Mouse (Mus musculus) midbrain, embryonic 16.5 days (tissue): ENCODE data around the gene Sun2. TPM values are rescaled to one million over a fixed set of nuclear protein-coding genes. Genes with fewer than 3 reads are reported as not detected.

ENCODE experiments used
- ATAC-seq: fragments of 200-750 bp; cut with Nextera tagmentation; 2 replicates; pipeline ENCODE4 v1.8.0; 2017; ENCODE audit warnings: moderate TSS enrichment
- H3K27ac ChIP-seq: fragments of 300-500 bp; sonication (generic); 2 replicates; pipeline ENCODE4 v1.5.1; 2014; ENCODE audit warnings: mild to moderate bottlenecking, low read length, mixed read lengths
- H3K27me3 ChIP-seq: fragments of 300-500 bp; sonication (generic); 2 replicates; pipeline ENCODE4 v1.6.1; 2014; ENCODE audit warnings: low read depth, low read length, mixed read lengths; ENCODE audit not compliant: control insufficient read depth, insufficient read depth
- H3K36me3 ChIP-seq: fragments of 300-500 bp; sonication (generic); 2 replicates; pipeline ENCODE4 v1.6.1; 2014; ENCODE audit warnings: mild to moderate bottlenecking, low read length, moderate library complexity, mixed read lengths; ENCODE audit not compliant: control insufficient read depth, insufficient read depth
- H3K4me1 ChIP-seq: fragments of 300-500 bp; sonication (generic); 2 replicates; pipeline ENCODE4 v1.6.1; 2014; ENCODE audit warnings: mild to moderate bottlenecking, low read length, mixed read lengths; ENCODE audit not compliant: control insufficient read depth, insufficient read depth
- H3K4me2 ChIP-seq: fragments of 300-500 bp; sonication (generic); 2 replicates; pipeline ENCODE4 v1.6.1; 2014; ENCODE audit warnings: mild to moderate bottlenecking, low read length, mixed read lengths
- H3K4me3 ChIP-seq: fragments of 300-500 bp; sonication (generic); 2 replicates; pipeline ENCODE4 v1.5.1; 2014; ENCODE audit warnings: low read depth, mild to moderate bottlenecking, low read length, moderate library complexity, mixed read lengths
- H3K9ac ChIP-seq: fragments of 300-500 bp; sonication (generic); 2 replicates; pipeline ENCODE4 v1.6.1; 2014; ENCODE audit warnings: low read depth, low read length, mixed read lengths
- H3K9me3 ChIP-seq: fragments of 300-500 bp; sonication (generic); replicated peaks from 2 replicates; pipeline ENCODE4 v1.6.1; 2014; ENCODE audit warnings: mild to moderate bottlenecking, low read length, mixed read lengths; ENCODE audit not compliant: control insufficient read depth, poor library complexity, severe bottlenecking
- WGBS: fragments of 180-500 bp; shearing (Covaris S2); extraction: QIAGEN DNeasy Blood & Tissue Kit; methylation state at CpG from one replicate; pipeline ENCODE4 v1.1.7; 2014; 5-methylcytosine and 5-hydroxymethylcytosine counted together
- polyA plus RNA-seq: library from polyadenylated mRNA; unstranded; fragments of >200 nt; fragmentation: Nextera tagmentation; extraction: Ambion mirVana; gene quantifications from 2 replicates; pipeline ENCODE4 v1.2.1, GENCODE M21; 2015

The Sun2 gene
- polyA plus RNA-seq, 1 experiment from 2014 or later, result 5.7 TPM

GRCm38 (mm10) chr15:79689662-79690425 lies 52.5 kb downstream of the Sun2 start:
- Histone ChIP-seq H3K36me3 (no peaks in the 10 kb centered on the region), H3K27me3 (no peaks in the 10 kb centered on the region), H3K4me3 (peak overlapping the region; percentile 90), H3K4me1 (peaks cover 46% of the 10 kb centered on the region), H3K4me2 (peak overlapping the region; percentile 54), H3K9me3 (no peaks in the 10 kb centered on the region), H3K9ac (no peak overlapping the region), H3K27ac (no peak overlapping the region)
- 15% methylated on average over 24 of the region's 24 CpGs for WGBS
- ATAC-seq, result no peak

GRCm38 (mm10) chr15:79688268-79688956 lies 53.9 kb downstream of the Sun2 start:
- no peaks in the 10 kb centered on the region for H3K36me3 ChIP-seq
- H3K4me1 ChIP-seq, result peaks cover 59% of the 10 kb centered on the region
- WGBS, result 2% methylated on average over 8 of the region's 8 CpGs
- peak overlapping the region; percentile 71 for H3K4me2 ChIP-seq
- H3K27me3 ChIP-seq, result no peaks in the 10 kb centered on the region
- H3K27ac ChIP-seq, result peak overlapping the region; percentile 95
- H3K9ac ChIP-seq, result peak overlapping the region; percentile 83
- no peak for ATAC-seq
- H3K4me3 ChIP-seq, result peak overlapping the region; percentile 74
- no peaks in the 10 kb centered on the region for H3K9me3 ChIP-seq

- H3K4me3 ChIP-seq, result peak within 1 kb of the TSS; percentile 74
- H3K36me3 ChIP-seq, result no peaks in the 10 kb centered on the region
- peak within 1 kb of the TSS; percentile 83 for H3K9ac ChIP-seq
- peak within 1 kb of the TSS; percentile 71 for H3K4me2 ChIP-seq
- WGBS, result under 1% methylated on average over 71 of the region's 72 CpGs
- H3K9me3 ChIP-seq, result no peaks in the 10 kb centered on the region
- ATAC-seq, result peak; percentile 55
- peaks cover 59% of the 10 kb centered on the region for H3K4me1 ChIP-seq
- H3K27me3 ChIP-seq, result no peaks in the 10 kb centered on the region
- peak within 1 kb of the TSS; percentile 95 for H3K27ac ChIP-seq
Observed at GRCm38 (mm10) chr15:79687646-79688267, 54.6 kb downstream of the Sun2 start, which contains the start of gene Josd1. TSS of gene Josd1 (minus strand) at chr15:79687919.

- ATAC-seq, result no peak
- Histone ChIP-seq H3K4me3 (peak overlapping the region; percentile 74), H3K9me3 (no peaks in the 10 kb centered on the region), H3K27ac (peak overlapping the region; percentile 95), H3K36me3 (no peaks in the 10 kb centered on the region), H3K27me3 (no peaks in the 10 kb centered on the region), H3K4me1 (peaks cover 58% of the 10 kb centered on the region), H3K9ac (peak overlapping the region; percentile 83), H3K4me2 (peak overlapping the region; percentile 71)
- WGBS, result under 1% methylated on average over 21 of the region's 33 CpGs
Observed at GRCm38 (mm10) chr15:79687175-79687574, 55.2 kb downstream of the Sun2 start.

GRCm38 (mm10) chr15:79686046-79686869 lies 56.1 kb downstream of the Sun2 start:
- WGBS, result 17% methylated on average over 14 of the region's 15 CpGs

GRCm38 (mm10) chr15:79685141-79685641 lies 57.1 kb downstream of the Sun2 start:
- Histone ChIP-seq H3K9me3 (no peaks in the 10 kb centered on the region), H3K4me1 (peaks cover 56% of the 10 kb centered on the region), H3K9ac (peak overlapping the region; percentile 83), H3K27me3 (no peaks in the 10 kb centered on the region), H3K36me3 (no peaks in the 10 kb centered on the region), H3K27ac (no peak overlapping the region), H3K4me3 (peak overlapping the region; percentile 74), H3K4me2 (peak overlapping the region; percentile 71)
- 54% methylated on average over 6 of the region's 6 CpGs for WGBS
- no peak for ATAC-seq

More at GRCm38 (mm10) chr15:79686046-79686869, 56.1 kb downstream of the Sun2 start:
- H3K9ac ChIP-seq, result peak overlapping the region; percentile 83
- H3K4me2 ChIP-seq, result peak overlapping the region; percentile 71
- H3K27ac ChIP-seq, result no peak overlapping the region
- H3K4me1 ChIP-seq, result peaks cover 53% of the 10 kb centered on the region
- peak overlapping the region; percentile 74 for H3K4me3 ChIP-seq
- H3K9me3 ChIP-seq, result no peaks in the 10 kb centered on the region
- no peaks in the 10 kb centered on the region for H3K27me3 ChIP-seq
- no peaks in the 10 kb centered on the region for H3K36me3 ChIP-seq
- ATAC-seq, result no peak

- no peaks in the 10 kb centered on the region for H3K36me3 ChIP-seq
- H3K4me2 ChIP-seq, result peak overlapping the region; percentile 71
- no peak overlapping the region for H3K9ac ChIP-seq
- H3K4me3 ChIP-seq, result peak overlapping the region; percentile 74; the same call in 1 of the 2 replicates
- WGBS, result 77% methylated on average over 6 of the region's 6 CpGs
- no peak for ATAC-seq
- no peaks in the 10 kb centered on the region for H3K27me3 ChIP-seq
- H3K9me3 ChIP-seq, result no peaks in the 10 kb centered on the region
- peaks cover 53% of the 10 kb centered on the region for H3K4me1 ChIP-seq
- H3K27ac ChIP-seq, result no peak overlapping the region
Observed at GRCm38 (mm10) chr15:79684616-79685015, 57.7 kb downstream of the Sun2 start.

- H3K36me3 ChIP-seq, result no peaks in the 10 kb centered on the region
- peak overlapping the region; percentile 71 for H3K4me2 ChIP-seq
- no peak overlapping the region for H3K27ac ChIP-seq
- peaks cover 51% of the 10 kb centered on the region for H3K4me1 ChIP-seq
- no peaks in the 10 kb centered on the region for H3K9me3 ChIP-seq
- H3K9ac ChIP-seq, result no peak overlapping the region
- no peak overlapping the region for H3K4me3 ChIP-seq
- ATAC-seq, result no peak
- no peaks in the 10 kb centered on the region for H3K27me3 ChIP-seq
- WGBS, result 77% methylated on average over 19 of the region's 19 CpGs
Observed at GRCm38 (mm10) chr15:79683707-79684465, 58.5 kb downstream of the Sun2 start.
